Mouse (Mus musculus) bone marrow, adult 2 months (tissue): ENCODE results near the gene Kcnk3.

Experiments used
- CTCF ChIP-seq: fragments of 200-500 bp; IDR thresholded peaks from 2 replicates; pipeline ENCODE4 v1.5.1; 2011; ENCODE audit warnings: low read length, control low read depth; ENCODE audit not compliant: control insufficient read depth, insufficient read depth
- POLR2A ChIP-seq: fragments of 200-500 bp; IDR thresholded peaks from 2 replicates; pipeline ENCODE4 v1.6.1; 2011; ENCODE audit warnings: low read depth, mild to moderate bottlenecking, control low read depth, low read length, borderline replicate concordance; ENCODE audit not compliant: control insufficient read depth

DNA sequence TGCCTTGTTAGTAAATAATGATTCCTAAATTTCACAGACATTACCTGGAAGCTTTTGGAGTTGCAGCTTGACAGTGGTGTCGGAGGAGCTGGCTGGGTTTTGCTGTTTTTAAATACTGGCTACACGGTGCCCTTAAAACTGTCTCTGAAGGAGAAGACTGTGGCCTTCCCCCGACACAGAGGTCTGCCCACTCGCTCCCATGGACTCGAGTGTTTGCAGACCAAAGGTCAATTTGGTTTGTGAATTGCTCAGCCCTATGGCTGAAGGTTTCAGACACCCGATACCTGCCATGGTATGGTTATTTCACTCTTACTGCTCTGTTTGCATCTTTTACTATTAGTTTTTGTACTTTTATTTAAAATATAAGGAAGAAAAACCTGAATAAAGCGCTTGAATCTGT is 86.0 kb downstream of the Kcnk3 start:
- TF ChIP-seq POLR2A (no peak), CTCF (no peak)
